Mouse (Mus musculus) heart, embryonic 13.5 days (tissue): ENCODE data around the gene Elovl1. TPM values are rescaled to one million over a fixed set of nuclear protein-coding genes. Genes with fewer than 3 reads are reported as not detected.

Experiments
- ATAC-seq: fragments of 200-750 bp; cut with Nextera tagmentation; 2 replicates; pipeline ENCODE4 v1.8.0; 2017; ENCODE audit warnings: moderate TSS enrichment; ENCODE audit not compliant: insufficient number of reproducible peaks, low FRiP score, low TSS enrichment; ENCODE audit errors: extremely low read depth
- H3K27ac ChIP-seq: fragments of 300-500 bp; sonication (generic); replicated peaks from 2 replicates; pipeline ENCODE4 v1.5.1; 2015; ENCODE audit warnings: moderate library complexity, mild to moderate bottlenecking, inconsistent platforms
- H3K27me3 ChIP-seq: fragments of 300-500 bp; sonication (generic); replicated peaks from 2 replicates; pipeline ENCODE4 v1.6.1; 2015; ENCODE audit warnings: mild to moderate bottlenecking, inconsistent platforms
- H3K36me3 ChIP-seq: fragments of 300-500 bp; sonication (generic); 2 replicates; pipeline ENCODE4 v1.6.1; 2015; ENCODE audit warnings: mild to moderate bottlenecking, inconsistent platforms
- H3K4me1 ChIP-seq: fragments of 300-500 bp; sonication (generic); 2 replicates; pipeline ENCODE4 v1.6.1; 2015; ENCODE audit warnings: inconsistent platforms
- H3K4me2 ChIP-seq: fragments of 300-500 bp; sonication (generic); 2 replicates; pipeline ENCODE4 v1.6.1; 2015; ENCODE audit warnings: inconsistent platforms, mild to moderate bottlenecking, moderate library complexity
- H3K4me3 ChIP-seq: fragments of 300-500 bp; sonication (generic); 2 replicates; pipeline ENCODE4 v1.5.1; 2015; ENCODE audit warnings: moderate library complexity, mild to moderate bottlenecking, inconsistent platforms
- H3K9ac ChIP-seq: fragments of 300-500 bp; sonication (generic); 2 replicates; pipeline ENCODE4 v1.6.1; 2015; ENCODE audit warnings: inconsistent platforms, mild to moderate bottlenecking, moderate library complexity
- H3K9me3 ChIP-seq: fragments of 300-500 bp; sonication (generic); 2 replicates; pipeline ENCODE4 v1.6.1; 2016; ENCODE audit warnings: inconsistent platforms
- WGBS: fragments of 180-500 bp; shearing (Covaris S2); methylation state at CpG from one replicate; pipeline ENCODE4 v1.1.7; 2015; ENCODE audit warnings: mixed read lengths; 5-methylcytosine and 5-hydroxymethylcytosine counted together
- polyA plus RNA-seq: library from polyadenylated mRNA; unstranded; fragments of >200 nt; fragmentation: Nextera tagmentation; extraction: Ambion mirVana; gene quantifications from 2 replicates; pipeline ENCODE4 v1.2.1, GENCODE M21; 2015

Elovl1 gene
- polyA plus RNA-seq, 1 experiment from 2014 or later: 56.4 TPM

DNA sequence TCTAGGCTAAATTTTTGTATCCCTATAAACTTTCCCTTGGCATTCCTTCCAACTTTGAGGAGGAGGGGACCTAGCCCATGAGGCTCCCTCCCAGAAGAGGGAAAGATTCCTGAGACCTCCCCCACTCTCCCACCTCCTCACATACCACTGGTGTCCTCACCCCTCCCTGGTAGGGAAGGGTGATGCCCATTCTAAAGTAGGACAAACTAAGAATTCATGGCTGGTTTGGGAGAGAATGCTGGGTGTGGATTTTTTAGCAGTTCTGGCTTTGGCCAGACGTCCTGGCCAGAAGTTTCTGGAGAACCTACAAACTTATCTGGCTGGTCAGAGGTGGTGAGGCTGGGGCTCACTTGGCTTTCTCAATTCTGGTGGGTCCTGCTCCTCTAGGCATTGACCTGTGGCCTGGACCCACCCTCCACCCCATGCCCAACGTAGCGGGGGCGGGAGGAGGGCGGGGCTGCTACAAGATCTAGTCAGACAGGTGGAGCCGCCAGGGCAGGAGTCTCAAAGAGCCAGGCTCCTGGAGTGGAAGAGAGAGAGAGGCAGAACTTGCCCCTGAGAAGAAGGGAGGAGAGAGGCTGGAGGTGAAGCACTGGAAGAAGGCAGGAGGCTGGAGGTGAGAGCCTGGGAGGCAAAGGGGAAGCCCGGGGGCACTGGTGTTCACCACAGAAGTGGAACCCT lies 1.5 kb downstream of the Elovl1 start:
- Histone ChIP-seq H3K36me3 (peaks cover 46% of the 10 kb centered on the region), H3K27ac (peak overlapping the region; percentile 84; the same call in 1 of the 2 replicates), H3K9me3 (no peaks in the 10 kb centered on the region), H3K4me2 (peak overlapping the region; percentile 83), H3K4me3 (peak overlapping the region; percentile 77), H3K27me3 (no peaks in the 10 kb centered on the region), H3K9ac (peak overlapping the region; percentile 89), H3K4me1 (peaks cover 40% of the 10 kb centered on the region)
- WGBS: 39% methylated on average over 7 of the region's 7 CpGs
- no peak for ATAC-seq

DNA sequence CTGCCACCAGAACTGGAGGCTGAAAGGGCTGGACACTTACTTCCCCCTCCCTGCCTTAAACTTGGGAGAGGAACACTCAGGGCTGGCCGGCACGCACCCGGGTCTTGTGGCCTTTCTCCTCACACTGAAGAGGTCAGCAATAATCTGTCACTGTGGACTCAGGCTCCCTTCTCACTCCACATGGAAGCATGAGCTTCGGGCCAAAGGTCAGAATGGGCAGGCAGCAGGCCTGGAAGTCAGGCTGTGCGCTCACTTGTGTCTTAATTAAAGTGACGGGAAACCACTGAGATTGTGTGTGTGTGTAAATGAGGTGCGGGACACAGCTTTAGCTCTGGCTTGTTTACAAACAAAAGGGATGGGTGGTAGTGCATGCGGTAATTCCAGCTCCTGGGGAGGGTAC lies 4.4 kb downstream of the Elovl1 start:
- H3K9me3 ChIP-seq: no peaks in the 10 kb centered on the region
- peaks cover 63% of the 10 kb centered on the region for H3K36me3 ChIP-seq
- no peaks in the 10 kb centered on the region for H3K27me3 ChIP-seq
- no peak overlapping the region for H3K4me2 ChIP-seq
- H3K4me1 ChIP-seq: peaks cover 60% of the 10 kb centered on the region
- ATAC-seq: no peak
- no peak overlapping the region for H3K4me3 ChIP-seq
- 81% methylated on average over 8 of the region's 8 CpGs for WGBS
- no peak overlapping the region for H3K9ac ChIP-seq
- H3K27ac ChIP-seq: no peak overlapping the region

- peak; percentile 87 for ATAC-seq
- Histone ChIP-seq H3K36me3 (peaks cover 40% of the 10 kb centered on the region), H3K27ac (peak within 1 kb of the TSS; percentile 95), H3K27me3 (no peaks in the 10 kb centered on the region), H3K4me1 (peaks cover 45% of the 10 kb centered on the region), H3K4me2 (peak within 1 kb of the TSS; percentile 97), H3K4me3 (peak within 1 kb of the TSS; percentile 85), H3K9me3 (no peaks in the 10 kb centered on the region), H3K9ac (peak within 1 kb of the TSS; percentile 93)
- WGBS: under 1% methylated on average over 67 of the region's 67 CpGs
Measured at GRCm38 (mm10) chr4:118436820-118437603, 9.1 kb downstream of the Elovl1 start, which contains the start of gene Cdc20. Cdc20 (minus strand) TSS chr4:118437352.

- ATAC-seq: no peak
- no peaks in the 10 kb centered on the region for H3K27me3 ChIP-seq
- H3K4me3 ChIP-seq: peak overlapping the region; percentile 85
- peak overlapping the region; percentile 97 for H3K4me2 ChIP-seq
- WGBS: 6% methylated on average over 12 of the region's 12 CpGs
- peak overlapping the region; percentile 95 for H3K27ac ChIP-seq
- H3K9me3 ChIP-seq: no peaks in the 10 kb centered on the region
- peak overlapping the region; percentile 84 for H3K9ac ChIP-seq
- peaks cover 32% of the 10 kb centered on the region for H3K36me3 ChIP-seq
- peaks cover 40% of the 10 kb centered on the region for H3K4me1 ChIP-seq
Measured at GRCm38 (mm10) chr4:118437829-118438253, 9.9 kb downstream of the Elovl1 start.

- H3K4me2 ChIP-seq: no peak overlapping the region
- no peak overlapping the region for H3K9ac ChIP-seq
- ATAC-seq: no peak
- H3K27ac ChIP-seq: no peak overlapping the region
- peaks cover 10% of the 10 kb centered on the region for H3K4me1 ChIP-seq
- H3K27me3 ChIP-seq: peaks cover 9% of the 10 kb centered on the region; the same call in 1 of the 2 replicates
- H3K36me3 ChIP-seq: no peaks in the 10 kb centered on the region
- no peaks in the 10 kb centered on the region for H3K9me3 ChIP-seq
- no peak overlapping the region for H3K4me3 ChIP-seq
- 71% methylated on average over 10 of the region's 10 CpGs for WGBS
Measured at GRCm38 (mm10) chr4:118445088-118445487, 17.2 kb downstream of the Elovl1 start.

DNA sequence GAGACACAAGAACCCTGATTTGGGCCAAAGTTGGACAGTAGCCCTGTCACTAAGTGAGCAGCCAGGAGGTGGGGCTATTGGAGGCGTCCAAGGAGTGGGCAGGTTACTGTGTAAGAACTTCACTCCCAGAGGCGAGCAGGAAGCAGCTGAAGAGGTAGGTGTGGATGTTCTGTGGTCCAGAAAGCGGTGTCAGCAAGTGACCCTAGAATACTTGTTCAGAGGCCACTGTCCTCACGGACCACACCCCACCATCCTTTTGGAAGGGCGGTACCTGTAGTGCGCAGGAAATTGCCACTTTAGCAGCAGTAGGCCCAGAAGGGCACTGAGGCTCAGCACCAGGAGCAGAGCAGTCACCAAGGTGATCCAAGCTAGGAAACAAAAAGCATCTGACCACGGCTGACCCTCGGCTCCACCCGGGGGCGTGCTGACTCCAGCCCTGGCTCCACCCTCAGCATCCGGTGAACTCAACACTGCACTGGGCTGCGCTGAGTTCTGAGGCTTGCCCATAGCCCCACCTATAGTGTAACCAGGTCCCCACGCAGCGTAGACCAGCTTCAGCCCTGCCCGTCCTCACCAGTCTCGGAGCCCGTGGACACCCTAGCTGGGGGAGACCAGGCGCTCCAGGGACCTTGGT lies 18.0 kb downstream of the Elovl1 start:
- ATAC-seq: 0 out of 2 replicates have a peak, but pooled peaks have one; percentile 46
- H3K9me3 ChIP-seq: no peaks in the 10 kb centered on the region
- H3K27ac ChIP-seq: no peak overlapping the region
- peak overlapping the region; percentile 49 for H3K4me3 ChIP-seq
- peak overlapping the region; percentile 76 for H3K4me2 ChIP-seq
- H3K36me3 ChIP-seq: no peaks in the 10 kb centered on the region
- peaks cover 10% of the 10 kb centered on the region for H3K4me1 ChIP-seq
- WGBS: 24% methylated on average over 18 of the region's 18 CpGs
- peaks cover 17% of the 10 kb centered on the region for H3K27me3 ChIP-seq
- peak overlapping the region; percentile 71 for H3K9ac ChIP-seq

GRCm38 (mm10) chr4:118446415-118447153 lies 18.7 kb downstream of the Elovl1 start:
- peak overlapping the region; percentile 71 for H3K9ac ChIP-seq
- H3K27ac ChIP-seq: no peak overlapping the region
- H3K4me1 ChIP-seq: peaks cover 10% of the 10 kb centered on the region
- H3K27me3 ChIP-seq: peaks cover 19% of the 10 kb centered on the region
- H3K36me3 ChIP-seq: no peaks in the 10 kb centered on the region
- ATAC-seq: no peak
- peak overlapping the region; percentile 49 for H3K4me3 ChIP-seq
- H3K9me3 ChIP-seq: no peaks in the 10 kb centered on the region
- 32% methylated on average over 24 of the region's 24 CpGs for WGBS
- peak overlapping the region; percentile 76 for H3K4me2 ChIP-seq

GRCm38 (mm10) chr4:118457345-118457975 lies 29.6 kb downstream of the Elovl1 start, which contains the start of gene Mpl:
Mpl (minus strand) TSS chr4:118457513.
- Histone ChIP-seq H3K9ac (no peak within 1 kb of the TSS), H3K9me3 (no peaks in the 10 kb centered on the region), H3K4me1 (no peaks in the 10 kb centered on the region; the same call in 1 of the 2 replicates), H3K27me3 (no peaks in the 10 kb centered on the region), H3K4me2 (no peak within 1 kb of the TSS), H3K36me3 (no peaks in the 10 kb centered on the region), H3K4me3 (no peak within 1 kb of the TSS), H3K27ac (no peak within 1 kb of the TSS)
- 53% methylated on average over 9 of the region's 9 CpGs for WGBS
- no peak for ATAC-seq

- H3K9ac ChIP-seq: 0 out of 2 replicates have a peak overlapping the region, but pooled peaks have one; percentile 8
- no peak overlapping the region for H3K4me3 ChIP-seq
- no peaks in the 10 kb centered on the region for H3K36me3 ChIP-seq
- no peak for ATAC-seq
- H3K27me3 ChIP-seq: no peaks in the 10 kb centered on the region
- no peak overlapping the region for H3K4me2 ChIP-seq
- 67% methylated on average over 3 of the region's 3 CpGs for WGBS
- H3K27ac ChIP-seq: 0 out of 2 replicates have a peak overlapping the region, but pooled peaks have one; percentile 36
- no peaks in the 10 kb centered on the region for H3K9me3 ChIP-seq
- peaks cover 12% of the 10 kb centered on the region for H3K4me1 ChIP-seq
Measured at GRCm38 (mm10) chr4:118464956-118465355, 37.1 kb downstream of the Elovl1 start.

- no peak overlapping the region for H3K4me3 ChIP-seq
- peak overlapping the region; percentile 58 for H3K27ac ChIP-seq
- ATAC-seq: peak; percentile 61; the same call in 1 of the 2 replicates
- H3K4me2 ChIP-seq: no peak overlapping the region
- H3K4me1 ChIP-seq: peaks cover 12% of the 10 kb centered on the region
- no peaks in the 10 kb centered on the region for H3K9me3 ChIP-seq
- no peak overlapping the region for H3K9ac ChIP-seq
- no peaks in the 10 kb centered on the region for H3K36me3 ChIP-seq
- WGBS: 30% methylated on average over 11 of the region's 11 CpGs
- no peaks in the 10 kb centered on the region for H3K27me3 ChIP-seq
Measured at GRCm38 (mm10) chr4:118465697-118466163, 37.8 kb downstream of the Elovl1 start.
